Mouse (Mus musculus) G1E-ER4 (cell line): ENCODE measurements around the gene Cep55. TPM values are rescaled to one million over a fixed set of nuclear protein-coding genes. Genes with fewer than 3 reads are reported as not detected.

Experiments used
- GATA1 ChIP-seq: IDR thresholded peaks from one replicate; pipeline ENCODE4 v1.8.0; 2012; ENCODE audit warnings: low read length, inconsistent platforms
- polyA plus RNA-seq: library from polyadenylated mRNA; stranded (reverse); fragments of >175 nt; gene quantifications from 2 replicates; pipeline ENCODE4 v1.2.3, GENCODE M21; 2012

The Cep55 gene
- polyA plus RNA-seq, 1 experiment = 2.4 TPM

- TF ChIP-seq GATA1 = no peak
These were observed 57.8 kb downstream of the Cep55 start for GRCm38 (mm10) chr19:38112575-38112974.

GRCm38 (mm10) chr19:38114834-38115491 is 60.2 kb downstream of the Cep55 start:
- TF ChIP-seq GATA1 = no peak

- TF ChIP-seq GATA1 = no peak
These were observed 65.4 kb downstream of the Cep55 start for GRCm38 (mm10) chr19:38120123-38120760.

GRCm38 (mm10) chr19:38123921-38124320 is 69.1 kb downstream of the Cep55 start:
- no peak for TF ChIP-seq GATA1

Other genes starting within 250 kb of the Cep55 start
- not detected in 2 replicates for gene Myof, start 11.4 kb upstream of the Cep55 start, polyA plus RNA-seq
- not detected in 2 replicates for gene Ffar4, start 42.1 kb downstream of the Cep55 start, polyA plus RNA-seq
- gene Rbp4, start 70.3 kb downstream of the Cep55 start, polyA plus RNA-seq = not detected in 2 replicates
- gene Pde6c, start 77.8 kb downstream of the Cep55 start, polyA plus RNA-seq = not detected in 2 replicates
- 11.4 and 17.8 TPM in 2 replicates for gene Fra10ac1, start 169.1 kb downstream of the Cep55 start, polyA plus RNA-seq
- gene Lgi1, start 209.5 kb downstream of the Cep55 start, polyA plus RNA-seq = not detected in 2 replicates